Mouse (Mus musculus): ENCODE data around the gene 4930404N11Rik. TPM values are rescaled to one million over a fixed set of nuclear protein-coding genes. Genes with fewer than 3 reads are reported as not detected.

Gene 4930404N11Rik
- polyA plus RNA-seq, 1 experiment from 2014 or later, result 0.45 TPM

DNA sequence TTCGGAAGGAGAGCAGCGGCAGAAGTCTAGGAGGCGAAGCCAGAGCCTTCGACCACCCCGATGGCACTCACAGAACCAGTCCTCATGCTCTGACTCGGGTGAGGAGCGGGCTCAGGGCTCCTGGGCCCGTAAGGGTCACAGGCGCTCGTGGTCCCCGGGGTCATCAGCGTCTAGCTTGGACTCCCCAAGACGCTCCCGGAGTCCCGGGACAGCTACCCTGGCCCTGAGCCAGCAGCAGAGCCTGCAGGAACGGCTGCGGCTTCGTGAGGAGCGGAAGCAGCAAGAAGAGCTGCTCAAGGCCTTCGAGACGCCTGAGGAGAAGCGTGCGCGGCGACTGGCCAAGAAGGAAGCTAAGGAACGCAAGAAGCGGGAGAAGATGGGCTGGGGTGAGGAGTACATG, 43.2 kb downstream of the 4930404N11Rik start:
- no peak for ATAC-seq (replicated peaks; ENCODE audit: low FRiP score, low read depth)
- no peak overlapping the region for H3K27ac ChIP-seq
- no peak overlapping the region for H3K9ac ChIP-seq (ENCODE audit: low read depth, low read length)
- peak overlapping the region; percentile 74; the same call in 1 of the 2 replicates for H3K4me2 ChIP-seq (ENCODE audit: low read length)
- H3K9me3 ChIP-seq (replicated peaks; ENCODE audit: low read length), result no peaks in the 10 kb centered on the region
- no peak for TF ChIP-seq CTCF (IDR thresholded peaks at IDR 0.05; ENCODE audit: low read depth)
- H3K4me3 ChIP-seq (replicated peaks; ENCODE audit: low read depth, low read length), result no peak overlapping the region
- peaks cover 49% of the 10 kb centered on the region for H3K36me3 ChIP-seq (ENCODE audit: insufficient read depth, low read length)
- peaks cover 12% of the 10 kb centered on the region for H3K4me1 ChIP-seq (replicated peaks; ENCODE audit: insufficient read depth, low read length)
- no peak for DNase-seq (ENCODE audit: low spot score)
- H3K27me3 ChIP-seq (ENCODE audit: insufficient read depth, low read length), result no peaks in the 10 kb centered on the region
- 96% methylated on average over 27 of the region's 27 CpGs for WGBS

DNA sequence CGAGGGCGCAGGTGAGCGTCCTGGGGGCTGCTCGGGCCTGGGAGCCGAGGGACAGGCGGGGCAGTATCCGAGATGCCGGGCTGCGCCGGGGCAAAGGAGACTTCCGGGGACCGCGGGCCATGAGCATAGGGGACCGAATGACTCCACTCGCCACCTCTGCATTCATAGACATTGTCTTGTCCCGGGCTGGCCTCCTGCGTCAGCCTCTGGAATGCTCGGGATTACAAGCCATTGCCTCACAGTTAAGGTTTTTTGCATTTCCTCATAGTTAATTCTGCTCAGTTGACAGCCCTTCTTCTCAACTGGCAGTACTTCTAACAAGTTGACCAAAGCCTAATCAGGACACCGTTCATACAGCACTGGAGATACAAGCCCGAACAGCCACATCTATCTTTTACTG, 44.2 kb downstream of the 4930404N11Rik start:
- peak overlapping the region; percentile 80 for H3K9ac ChIP-seq (ENCODE audit: low read depth, low read length)
- DNase-seq (ENCODE audit: low spot score), result no peak
- ATAC-seq (replicated peaks; ENCODE audit: low FRiP score, low read depth), result no peak
- H3K27ac ChIP-seq, result peak overlapping the region; percentile 91
- no peaks in the 10 kb centered on the region for H3K9me3 ChIP-seq (replicated peaks; ENCODE audit: low read length)
- peaks cover 42% of the 10 kb centered on the region for H3K36me3 ChIP-seq (ENCODE audit: insufficient read depth, low read length)
- peak overlapping the region; percentile 74 for H3K4me2 ChIP-seq (ENCODE audit: low read length)
- H3K27me3 ChIP-seq (ENCODE audit: insufficient read depth, low read length), result no peaks in the 10 kb centered on the region
- peaks cover 20% of the 10 kb centered on the region for H3K4me1 ChIP-seq (replicated peaks; ENCODE audit: insufficient read depth, low read length)
- WGBS, result 3% methylated on average over 20 of the region's 20 CpGs
- peak overlapping the region; percentile 83 for H3K4me3 ChIP-seq (replicated peaks; ENCODE audit: low read depth, low read length)
- no peak for TF ChIP-seq CTCF (IDR thresholded peaks at IDR 0.05; ENCODE audit: low read depth)

DNA sequence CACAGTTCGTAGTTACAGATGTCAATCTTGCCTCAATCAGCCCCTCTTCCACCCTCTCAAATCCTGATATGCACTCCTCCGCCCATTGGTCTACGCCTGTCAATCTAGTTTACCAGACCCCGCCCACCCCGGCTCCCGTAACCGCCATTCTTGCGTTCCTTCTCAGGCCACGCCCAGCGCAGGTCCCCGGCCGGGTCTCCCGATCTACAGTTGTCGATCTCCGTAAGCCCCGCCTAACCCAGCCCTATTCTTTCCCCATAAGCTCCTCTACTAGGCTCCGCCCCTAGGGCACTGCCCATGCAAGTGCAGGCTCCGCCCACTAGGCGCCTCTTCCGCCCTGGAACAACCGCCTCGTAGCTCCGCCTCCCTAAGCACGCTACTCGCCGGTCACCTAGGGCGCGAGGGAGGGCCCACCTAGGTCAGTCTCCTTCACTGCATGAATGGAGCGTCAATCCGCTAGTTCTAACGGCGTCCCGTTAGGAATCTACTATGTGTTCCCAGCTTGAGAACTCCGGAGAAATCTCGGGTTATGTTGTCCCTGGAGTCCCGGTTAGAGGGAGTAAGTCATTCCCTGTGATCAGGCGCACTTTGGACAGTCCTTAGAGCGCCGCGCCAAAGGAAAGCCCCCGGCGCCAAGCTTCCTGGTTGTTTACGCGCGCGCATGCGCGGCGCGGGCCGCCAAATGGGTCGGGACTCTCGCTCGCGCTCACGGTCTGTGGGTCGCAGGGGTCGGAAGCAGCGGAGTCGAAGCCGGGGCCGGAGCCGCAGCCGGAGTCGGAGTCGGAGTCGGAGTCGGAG, 44.9 kb downstream of the 4930404N11Rik start, which contains the start of gene Cactin:
Cactin (plus strand) TSS at position 554 of the 798 bp plus-strand sequence.
- Histone ChIP-seq H3K9ac (ENCODE audit: low read depth, low read length) (peak within 1 kb of the TSS; percentile 80), H3K27ac (peak within 1 kb of the TSS; percentile 91), H3K4me2 (ENCODE audit: low read length) (peak within 1 kb of the TSS; percentile 74), H3K4me3 (replicated peaks; ENCODE audit: low read depth, low read length) (peak within 1 kb of the TSS; percentile 83), H3K9me3 (replicated peaks; ENCODE audit: low read length) (no peaks in the 10 kb centered on the region), H3K27me3 (ENCODE audit: insufficient read depth, low read length) (no peaks in the 10 kb centered on the region), H3K4me1 (replicated peaks; ENCODE audit: insufficient read depth, low read length) (peaks cover 20% of the 10 kb centered on the region), H3K36me3 (ENCODE audit: insufficient read depth, low read length) (peaks cover 36% of the 10 kb centered on the region)
- DNase-seq (ENCODE audit: low spot score) (peak; percentile 100), ATAC-seq (replicated peaks; ENCODE audit: low FRiP score, low read depth) (peak; percentile 90)
- peak; percentile 48; the same call in 1 of the 2 replicates for TF ChIP-seq CTCF (IDR thresholded peaks at IDR 0.05; ENCODE audit: low read depth)
- under 1% methylated on average over 68 of the region's 68 CpGs for WGBS

DNA sequence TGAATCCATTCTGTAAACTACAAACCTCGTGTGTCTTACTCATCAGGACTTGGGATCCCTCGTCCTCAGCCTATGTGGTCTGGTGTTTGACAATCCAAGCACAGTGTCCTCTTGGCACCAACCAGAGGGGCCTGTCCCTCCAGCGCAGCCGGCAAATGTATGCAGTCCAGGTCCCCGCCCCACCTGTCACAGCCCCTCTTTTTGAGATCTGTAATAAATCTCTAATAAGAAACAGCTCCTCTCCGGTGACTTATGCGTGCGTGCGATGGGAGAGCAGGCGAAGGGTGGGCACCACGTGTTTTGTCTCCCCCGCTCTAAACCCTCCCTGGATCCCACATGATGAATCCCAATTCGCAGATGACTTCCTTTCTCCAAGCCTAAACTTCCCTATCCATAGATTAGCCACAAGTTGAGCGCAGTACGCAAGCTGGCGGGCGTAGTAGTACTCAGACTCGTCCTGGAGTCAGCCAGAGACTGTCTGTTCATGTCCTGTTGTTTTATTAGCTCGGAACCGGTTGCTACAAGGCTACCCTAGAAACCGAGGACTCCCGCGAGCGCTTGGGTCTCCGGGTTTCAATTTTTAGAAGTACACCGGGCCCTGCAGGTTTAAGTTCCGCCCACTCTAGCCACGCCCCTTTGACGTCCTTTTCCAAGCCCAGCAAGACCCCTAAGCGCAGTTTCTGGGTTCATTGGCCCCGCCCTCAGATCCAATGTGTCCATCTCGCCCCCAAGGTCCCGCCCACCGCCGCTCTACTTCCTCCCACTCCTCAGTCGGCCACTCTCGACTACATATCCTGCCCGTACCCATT, 45.7 kb downstream of the 4930404N11Rik start:
- DNase-seq (ENCODE audit: low spot score) (no peak), ATAC-seq (replicated peaks; ENCODE audit: low FRiP score, low read depth) (no peak)
- Histone ChIP-seq H3K27ac (peak overlapping the region; percentile 91), H3K4me1 (replicated peaks; ENCODE audit: insufficient read depth, low read length) (peaks cover 20% of the 10 kb centered on the region), H3K9ac (ENCODE audit: low read depth, low read length) (peak overlapping the region; percentile 46), H3K27me3 (ENCODE audit: insufficient read depth, low read length) (no peaks in the 10 kb centered on the region), H3K36me3 (ENCODE audit: insufficient read depth, low read length) (peaks cover 33% of the 10 kb centered on the region), H3K4me3 (replicated peaks; ENCODE audit: low read depth, low read length) (peak overlapping the region; percentile 83), H3K9me3 (replicated peaks; ENCODE audit: low read length) (no peaks in the 10 kb centered on the region), H3K4me2 (ENCODE audit: low read length) (peak overlapping the region; percentile 74)
- WGBS, result 1% methylated on average over 38 of the region's 38 CpGs
- TF ChIP-seq CTCF (IDR thresholded peaks at IDR 0.05; ENCODE audit: low read depth), result no peak

DNA sequence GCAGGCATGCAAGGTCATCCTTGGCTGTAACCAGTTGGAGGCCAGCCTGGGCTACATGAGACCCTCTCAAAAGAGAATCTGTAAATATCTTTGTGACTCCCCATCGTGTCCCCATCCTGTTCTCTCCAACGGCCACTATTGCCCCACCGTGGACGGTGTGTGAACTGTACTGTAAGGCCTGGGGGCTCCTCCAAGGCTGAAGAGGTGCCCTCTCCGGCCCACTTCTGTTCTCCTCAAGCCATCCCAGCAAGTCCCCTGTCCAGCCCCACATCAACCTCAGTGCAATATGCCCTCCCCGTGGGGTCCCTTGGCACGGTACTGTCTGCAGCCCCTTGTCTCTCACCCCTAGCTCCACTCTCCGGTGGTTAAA, 46.3 kb downstream of the 4930404N11Rik start:
- no peaks in the 10 kb centered on the region for H3K27me3 ChIP-seq (ENCODE audit: insufficient read depth, low read length)
- peak overlapping the region; percentile 74 for H3K4me2 ChIP-seq (ENCODE audit: low read length)
- peaks cover 33% of the 10 kb centered on the region for H3K36me3 ChIP-seq (ENCODE audit: insufficient read depth, low read length)
- ATAC-seq (replicated peaks; ENCODE audit: low FRiP score, low read depth), result no peak
- WGBS, result 24% methylated on average over 8 of the region's 8 CpGs
- peak overlapping the region; percentile 91; the same call in 1 of the 2 replicates for H3K27ac ChIP-seq
- H3K4me3 ChIP-seq (replicated peaks; ENCODE audit: low read depth, low read length), result peak overlapping the region; percentile 83; the same call in 1 of the 2 replicates
- H3K4me1 ChIP-seq (replicated peaks; ENCODE audit: insufficient read depth, low read length), result peaks cover 20% of the 10 kb centered on the region
- TF ChIP-seq CTCF (IDR thresholded peaks at IDR 0.05; ENCODE audit: low read depth), result peak; percentile 43; the same call in 1 of the 2 replicates
- peak overlapping the region; percentile 46; the same call in 1 of the 2 replicates for H3K9ac ChIP-seq (ENCODE audit: low read depth, low read length)
- DNase-seq (ENCODE audit: low spot score), result peak; percentile 46
- H3K9me3 ChIP-seq (replicated peaks; ENCODE audit: low read length), result no peaks in the 10 kb centered on the region
